Mouse (Mus musculus): ENCODE measurements around the gene Ufsp1.

The Ufsp1 gene

DNA sequence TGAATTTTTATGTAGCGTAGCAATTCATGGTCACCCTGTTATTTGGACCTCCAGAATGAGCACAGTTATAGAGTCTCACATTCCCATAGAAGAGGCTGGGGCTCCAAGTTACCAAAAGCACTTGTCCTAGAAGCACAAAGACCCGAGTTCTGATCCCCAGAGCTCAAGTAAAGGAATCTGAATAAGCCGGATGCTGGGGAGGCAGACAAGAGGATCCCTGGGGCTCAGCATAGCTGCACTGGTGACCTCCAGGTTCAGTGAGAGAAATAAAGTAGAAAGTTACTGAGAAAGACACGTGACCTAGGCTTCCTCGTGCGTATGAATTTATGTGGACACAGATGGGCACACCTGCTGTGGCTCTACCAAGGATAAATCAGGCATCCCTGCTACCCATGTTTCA lies 40.6 kb downstream of the Ufsp1 start:
- no peak for DNase-seq

DNA sequence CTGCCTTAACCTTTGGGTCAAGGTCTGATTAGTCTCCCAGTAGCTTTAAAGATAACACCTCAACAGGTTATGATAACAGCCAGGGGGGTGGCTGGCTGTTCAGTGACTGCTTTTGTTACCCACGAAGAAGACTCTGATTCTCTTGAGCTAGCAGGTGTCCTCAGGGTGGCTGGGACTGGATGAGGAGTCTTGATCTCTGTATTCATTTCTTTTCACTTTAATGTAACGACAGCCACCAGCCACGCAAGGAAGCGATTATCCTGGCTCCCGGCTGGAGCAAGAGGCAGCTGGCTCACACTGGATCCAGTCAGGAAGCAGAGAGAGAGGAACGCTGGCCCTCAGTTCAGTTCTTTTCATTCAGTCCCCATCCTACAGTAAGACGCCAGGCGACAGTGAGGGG lies 42.8 kb downstream of the Ufsp1 start:
- DNase-seq: no peak

DNA sequence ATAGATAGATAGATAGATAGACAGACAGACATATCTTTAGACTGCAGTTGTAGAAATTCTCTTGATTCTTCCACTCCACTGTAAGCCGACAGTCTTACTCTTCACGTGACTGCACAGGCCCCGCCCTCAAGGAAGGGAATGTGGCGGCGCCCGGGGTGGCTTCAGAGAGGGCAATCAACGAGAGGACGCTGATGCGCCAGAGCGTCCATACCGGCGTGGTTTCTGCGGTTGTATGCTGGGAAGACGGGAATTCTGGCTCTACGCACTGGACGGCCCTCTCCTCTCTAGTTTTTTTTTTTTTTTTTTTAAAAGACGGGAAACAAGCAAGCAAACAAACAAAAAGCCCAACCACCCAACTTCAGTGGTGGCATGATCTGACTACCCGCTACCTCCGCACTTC lies 43.8 kb downstream of the Ufsp1 start:
- DNase-seq: peak; percentile 92 to 96

DNA sequence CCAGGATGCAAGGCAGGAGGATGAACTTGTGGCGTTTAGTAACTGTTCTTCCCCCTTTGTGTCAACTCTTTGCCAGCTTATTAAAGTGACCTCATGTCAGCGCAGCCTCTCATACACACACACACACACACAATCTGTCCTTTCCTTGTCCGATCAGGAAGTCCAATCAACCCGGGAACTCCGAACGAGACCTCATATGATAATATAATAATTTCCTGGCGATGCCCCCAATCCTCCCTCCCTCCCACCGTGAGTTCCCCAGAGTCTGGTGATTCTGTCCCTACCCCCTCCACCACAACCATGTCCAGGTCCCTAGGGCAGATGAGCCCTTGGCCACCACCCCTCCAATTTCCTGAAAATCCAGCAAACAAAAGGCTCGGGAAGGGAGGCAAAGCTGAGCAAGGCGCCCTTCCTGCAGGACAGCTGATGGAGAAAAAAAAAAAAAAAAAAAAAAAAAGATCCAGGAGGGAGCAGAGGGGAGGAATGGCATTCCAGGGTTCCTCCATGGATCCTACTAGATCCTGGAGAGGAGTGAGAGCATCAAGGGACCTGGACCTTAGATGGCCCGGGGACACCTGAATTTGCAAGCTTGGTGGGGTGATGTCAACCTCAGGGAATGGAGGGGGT lies 44.3 kb downstream of the Ufsp1 start:
- DNase-seq: peak; percentile 74 to 83

DNA sequence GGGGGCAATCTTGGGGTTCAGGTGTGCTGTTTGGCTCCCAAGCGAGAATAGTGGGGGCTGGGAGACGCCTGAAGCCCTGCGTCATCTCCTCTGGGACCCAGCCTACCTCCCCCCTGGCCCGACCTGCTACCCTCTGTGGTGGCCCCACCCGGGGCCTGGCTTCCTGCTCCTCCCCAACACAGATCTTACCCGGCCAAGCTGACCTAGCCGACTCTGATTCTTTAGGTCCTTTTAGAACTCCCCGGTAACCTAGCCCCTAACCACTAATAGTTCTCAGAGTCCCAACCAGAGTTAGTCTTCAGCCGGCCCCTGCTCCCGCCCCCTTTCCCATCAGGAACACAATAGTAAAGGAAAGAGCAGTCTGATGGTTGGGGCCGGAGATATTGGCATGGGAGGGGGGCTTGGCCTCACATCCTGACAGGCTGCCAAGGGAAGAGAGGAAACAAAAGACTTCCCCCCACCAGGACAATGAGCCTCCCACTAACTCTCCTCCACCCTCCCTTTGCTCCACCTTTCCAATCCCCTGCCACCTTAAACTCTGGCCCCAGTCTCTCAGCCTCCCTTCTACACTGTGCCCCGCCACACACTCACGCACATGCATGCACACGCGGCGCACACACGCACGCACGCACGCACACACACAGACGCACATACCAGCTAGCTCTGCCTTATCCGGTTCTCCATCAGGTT lies 45.0 kb downstream of the Ufsp1 start:
- peak; percentile 78 to 86 for DNase-seq

DNA sequence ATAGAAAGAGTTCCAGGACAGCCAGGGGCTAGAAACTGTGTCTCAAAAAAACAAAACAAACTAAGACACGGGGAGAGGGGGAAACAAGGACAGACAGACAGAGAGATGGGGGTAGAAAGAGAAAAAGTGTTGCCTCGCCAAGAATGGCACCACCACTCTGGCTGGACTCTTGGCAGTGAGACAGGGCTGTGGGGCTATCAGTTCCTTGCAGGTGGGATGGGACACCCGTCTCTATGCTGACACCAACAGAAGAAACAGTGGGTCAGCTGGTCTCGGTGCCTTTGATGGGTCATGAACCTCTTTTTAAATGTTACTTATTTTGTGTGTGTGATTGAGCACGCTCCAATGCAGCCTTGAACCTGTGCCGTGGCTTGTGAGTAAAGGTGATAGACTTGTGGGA lies 45.8 kb downstream of the Ufsp1 start:
- DNase-seq: no peak

DNA sequence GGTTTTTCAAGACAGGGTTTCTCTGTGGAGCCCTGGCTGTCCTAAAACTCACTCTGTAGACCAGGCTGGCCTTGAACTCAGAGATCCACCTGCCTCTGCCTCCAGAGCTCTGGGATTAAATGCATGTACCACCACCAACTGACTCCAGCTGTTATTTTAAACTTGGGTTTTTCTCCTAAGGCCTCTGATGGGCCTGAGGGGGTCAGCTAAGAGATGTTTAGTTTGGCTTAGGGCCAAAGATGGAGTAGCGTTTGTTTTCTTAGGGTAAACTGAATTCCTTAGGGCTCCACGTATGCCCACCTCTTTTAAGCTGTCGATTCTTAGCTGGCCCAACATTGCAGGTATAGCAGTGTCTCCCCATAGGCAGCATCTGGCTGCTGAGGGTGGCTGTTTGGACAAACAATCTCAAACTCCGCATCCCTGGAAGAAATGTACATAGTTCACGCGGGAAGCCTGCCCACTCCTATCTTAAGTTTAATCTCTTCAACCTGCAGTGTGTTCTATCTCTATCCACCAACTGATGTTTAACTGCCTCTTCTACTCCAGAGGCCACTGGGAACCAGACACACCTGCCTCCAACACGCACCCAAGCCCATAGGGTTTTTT lies 48.1 kb downstream of the Ufsp1 start:
- DNase-seq: peak in 1 of 2 experiments; percentile 13

DNA sequence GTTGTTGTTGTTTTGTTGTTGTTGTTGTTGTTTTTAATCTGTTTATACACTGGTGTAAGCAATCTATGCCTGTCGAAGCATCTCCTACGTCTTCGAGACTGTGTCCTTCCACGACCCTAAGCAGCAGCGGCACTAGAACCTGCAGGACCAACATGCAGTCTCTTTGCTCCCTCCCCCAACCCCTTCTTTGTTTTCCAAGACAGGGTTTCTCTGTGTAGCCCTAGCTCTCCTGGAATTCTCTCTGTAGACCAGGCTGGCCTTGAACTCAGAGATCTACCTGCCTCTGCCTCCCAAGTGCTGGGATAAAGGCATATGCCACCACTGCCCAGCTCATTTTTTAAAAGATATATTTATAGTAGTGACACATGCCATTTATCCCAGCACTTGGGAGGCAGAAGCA lies 49.0 kb downstream of the Ufsp1 start:
- DNase-seq: no peak

DNA sequence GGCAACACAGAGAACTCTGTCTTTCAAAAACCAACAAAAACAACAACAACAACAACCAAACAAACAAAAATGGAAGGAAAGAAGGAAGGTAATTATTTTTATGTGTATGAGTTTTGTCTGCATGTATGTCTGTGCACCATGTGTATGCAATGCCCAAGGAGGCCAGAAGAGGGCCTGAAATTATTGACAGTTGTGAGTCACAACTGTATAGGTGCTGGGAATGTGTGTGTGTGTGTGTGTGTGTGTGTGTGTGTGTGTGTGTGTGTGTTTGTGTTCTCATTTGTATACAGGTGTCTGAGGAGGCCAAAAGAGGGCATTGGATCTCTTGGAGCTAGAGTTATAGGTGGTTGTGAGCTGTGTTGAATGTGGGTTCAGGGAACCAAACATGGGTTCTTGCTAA lies 49.4 kb downstream of the Ufsp1 start:
- DNase-seq: no peak
